Mouse (Mus musculus): ENCODE results near the gene Pkd1l2.

The Pkd1l2 gene

GRCm38 (mm10) chr8:116952428-116952827 lies 129.8 kb downstream of the Pkd1l2 start:
- DNase-seq = no peak

GRCm38 (mm10) chr8:116951778-116952177 lies 130.5 kb downstream of the Pkd1l2 start:
- DNase-seq = no peak

DNA sequence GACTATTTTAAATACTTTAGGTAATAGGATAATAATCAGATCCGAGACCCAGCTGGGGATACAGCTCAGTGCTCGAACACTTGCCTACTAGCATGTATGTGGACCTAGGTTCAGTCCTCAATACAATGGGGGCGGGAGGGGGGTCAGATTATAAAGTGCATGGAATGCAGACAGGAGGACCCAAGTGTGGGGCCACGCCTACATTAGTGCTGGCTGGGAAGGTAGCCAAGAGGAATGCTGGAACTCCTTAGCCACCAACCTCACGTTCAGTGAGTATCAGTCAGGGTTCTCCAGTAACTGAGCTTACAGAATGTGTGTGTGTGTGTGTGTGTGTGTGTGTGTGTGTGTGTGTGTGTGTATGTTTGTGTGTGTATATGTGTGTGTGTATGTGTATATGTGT lies 130.9 kb downstream of the Pkd1l2 start:
- DNase-seq = no peak

- no peak for DNase-seq
Observed at GRCm38 (mm10) chr8:116947589-116947988, 134.7 kb downstream of the Pkd1l2 start.

GRCm38 (mm10) chr8:116946851-116947250 lies 135.4 kb downstream of the Pkd1l2 start:
- DNase-seq = no peak

DNA sequence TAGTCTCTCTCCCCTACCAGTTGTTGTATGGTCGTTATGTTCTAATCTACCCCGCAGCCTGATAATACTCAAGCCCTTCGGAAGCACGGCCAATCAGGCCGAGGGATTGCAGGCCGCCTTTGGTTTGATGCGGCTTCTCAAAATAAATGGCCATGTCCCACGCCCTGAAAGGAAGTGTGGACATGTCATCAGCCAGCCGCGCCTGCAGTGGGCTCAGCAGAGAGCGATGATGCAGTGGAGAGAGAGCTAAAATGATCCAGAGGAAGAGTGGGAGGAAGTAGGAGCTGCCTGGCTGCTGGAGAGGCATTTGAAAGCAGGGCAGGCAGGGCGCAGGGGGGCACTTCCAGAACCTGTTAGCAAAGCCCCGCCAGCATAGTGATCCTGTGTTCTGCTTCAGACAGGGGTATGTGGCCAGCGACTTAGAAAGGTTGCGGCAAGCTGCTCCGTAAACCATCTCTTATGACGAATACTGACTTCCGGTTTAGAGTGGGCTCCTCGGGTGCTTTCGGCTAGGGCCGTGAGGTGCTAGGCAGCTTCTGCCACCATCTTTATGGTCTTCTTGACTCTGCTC lies 135.9 kb downstream of the Pkd1l2 start:
- no peak for DNase-seq

Data from cerebellum, adult 8-10 months (tissue).